Mouse (Mus musculus) heart, adult 11 months (tissue): ENCODE measurements around the gene Plekhg5.

Experiments used
- DNase-seq: peaks from one replicate; pipeline ENCODE4 v3.0.0; 2022

Plekhg5 gene

GRCm38 (mm10) chr4:152100541-152100940, 28.2 kb downstream of the Plekhg5 start:
- no peak for DNase-seq

- DNase-seq = peak; percentile 95
Observed at GRCm38 (mm10) chr4:152101081-152101653, 28.9 kb downstream of the Plekhg5 start.

GRCm38 (mm10) chr4:152101921-152102320, 29.6 kb downstream of the Plekhg5 start:
- DNase-seq = peak; percentile 93

- peak; percentile 93 for DNase-seq
Observed at GRCm38 (mm10) chr4:152103025-152103424, 30.7 kb downstream of the Plekhg5 start.

GRCm38 (mm10) chr4:152106746-152107145, 34.4 kb downstream of the Plekhg5 start:
- DNase-seq = no peak

GRCm38 (mm10) chr4:152107493-152107892, 35.2 kb downstream of the Plekhg5 start:
- no peak for DNase-seq

- DNase-seq = no peak
Observed at GRCm38 (mm10) chr4:152107971-152108509, 35.7 kb downstream of the Plekhg5 start.

- no peak for DNase-seq
Observed at GRCm38 (mm10) chr4:152108673-152109072, 36.4 kb downstream of the Plekhg5 start.

GRCm38 (mm10) chr4:152109509-152109908, 37.2 kb downstream of the Plekhg5 start:
- DNase-seq = no peak

- no peak for DNase-seq
Observed at GRCm38 (mm10) chr4:152110689-152111088, 38.4 kb downstream of the Plekhg5 start.

- DNase-seq = no peak
Observed at GRCm38 (mm10) chr4:152112329-152112728, 40.0 kb downstream of the Plekhg5 start.

- no peak for DNase-seq
Observed at GRCm38 (mm10) chr4:152114080-152114479, 41.8 kb downstream of the Plekhg5 start.

GRCm38 (mm10) chr4:152115921-152116612, 43.8 kb downstream of the Plekhg5 start, which contains the start of gene Tnfrsf25:
TSS of gene Tnfrsf25 (plus strand) at chr4:152115934.
- DNase-seq = peak; percentile 94

- DNase-seq = peak; percentile 89
Observed at GRCm38 (mm10) chr4:152117538-152117937, 45.2 kb downstream of the Plekhg5 start.

GRCm38 (mm10) chr4:152119396-152120292, 47.3 kb downstream of the Plekhg5 start:
- DNase-seq = peak; percentile 93

GRCm38 (mm10) chr4:152120311-152121182, 48.2 kb downstream of the Plekhg5 start:
- DNase-seq = peak; percentile 92

GRCm38 (mm10) chr4:152121183-152121505, 48.8 kb downstream of the Plekhg5 start:
- no peak for DNase-seq

- no peak for DNase-seq
Observed at GRCm38 (mm10) chr4:152124361-152124961, 52.2 kb downstream of the Plekhg5 start.

- DNase-seq = peak; percentile 98
Observed at GRCm38 (mm10) chr4:152125161-152126025, 53.1 kb downstream of the Plekhg5 start.

GRCm38 (mm10) chr4:152126026-152126920, 54.0 kb downstream of the Plekhg5 start:
- peak; percentile 94 for DNase-seq
